Mouse (Mus musculus) cerebellum, adult 2 months (tissue): ENCODE data around the gene Hdac4.

Source experiments
- CTCF ChIP-seq: fragments of 200-500 bp; IDR thresholded peaks from 2 replicates; pipeline ENCODE4 v1.5.1; 2011; ENCODE audit warnings: low read depth, mild to moderate bottlenecking, control low read depth, low read length, moderate library complexity, borderline replicate concordance; ENCODE audit not compliant: insufficient read depth
- POLR2A ChIP-seq: fragments of 200-500 bp; IDR thresholded peaks from 2 replicates; pipeline ENCODE4 v1.6.1; 2011; ENCODE audit warnings: low read length, control low read depth, borderline replicate concordance; ENCODE audit not compliant: insufficient read depth

DNA sequence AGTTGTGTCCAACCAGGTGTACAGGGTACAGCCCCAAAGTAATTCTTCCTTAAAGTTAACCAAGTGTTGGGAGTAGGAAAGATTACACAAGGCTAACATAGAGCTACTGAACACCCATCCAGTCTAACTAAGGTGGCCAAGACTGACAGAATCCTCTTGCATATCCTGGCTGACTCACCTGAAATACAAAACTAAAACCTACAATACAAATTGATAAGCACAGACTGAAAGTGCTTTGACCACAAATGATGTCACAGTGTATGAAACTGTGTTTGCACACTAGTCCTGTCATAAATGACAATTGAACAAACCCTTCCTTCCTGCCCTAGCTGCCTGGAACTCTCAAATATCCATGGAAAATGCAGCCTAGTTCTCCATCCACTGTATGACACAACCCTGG lies 144.5 kb downstream of the Hdac4 start:
- TF ChIP-seq CTCF (no peak), POLR2A (no peak)
